Mouse (Mus musculus) urinary bladder, postnatal 36 days (tissue): ENCODE data around the gene Eif4e3.

Source experiments
- DNase-seq, 2 experiments: peaks; one replicate each; pipeline ENCODE4 v3.0.0; 2022; ENCODE audit warnings: low spot score in 2 of 2, mixed read lengths in 1 of 2

Eif4e3 gene

DNA sequence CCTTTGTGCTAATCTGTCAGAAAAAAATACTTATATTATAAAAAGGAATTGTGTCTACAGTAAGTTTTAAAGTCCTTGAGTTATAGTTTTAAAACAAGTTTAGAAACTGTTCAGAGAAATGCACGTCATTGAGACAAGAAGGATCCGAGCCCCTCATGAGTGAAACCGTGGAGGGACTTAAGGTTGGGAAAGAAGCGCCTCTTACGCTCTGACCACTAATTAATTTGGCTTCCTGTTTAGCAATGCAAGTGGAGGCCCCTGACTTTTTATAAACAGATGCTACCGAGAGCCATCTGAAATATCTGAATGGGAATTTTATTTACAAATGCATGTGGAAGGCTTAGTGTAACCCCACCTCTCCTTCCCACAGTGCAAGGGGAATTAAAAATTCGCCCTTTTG, 41.3 kb downstream of the Eif4e3 start:
- no peak for DNase-seq

DNA sequence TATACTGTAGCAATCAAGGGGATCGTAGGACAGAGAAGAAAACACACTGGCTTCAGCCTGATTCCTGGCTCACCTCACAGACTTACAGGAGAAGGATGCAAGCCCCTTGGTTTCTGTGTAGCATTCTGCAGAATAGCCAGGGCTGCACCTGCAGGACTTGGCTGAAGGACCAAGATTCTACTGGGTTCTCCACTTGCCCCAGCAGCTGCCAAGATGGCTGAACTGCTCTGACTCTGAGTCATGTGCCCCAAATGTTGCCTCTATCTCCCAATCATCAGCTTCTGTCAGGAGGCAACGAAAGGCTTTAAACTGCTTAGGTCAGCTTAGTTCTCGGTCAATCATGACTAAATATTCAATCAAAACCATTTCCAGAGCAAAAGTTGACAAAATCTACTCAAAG, 42.0 kb downstream of the Eif4e3 start:
- no peak for DNase-seq

DNA sequence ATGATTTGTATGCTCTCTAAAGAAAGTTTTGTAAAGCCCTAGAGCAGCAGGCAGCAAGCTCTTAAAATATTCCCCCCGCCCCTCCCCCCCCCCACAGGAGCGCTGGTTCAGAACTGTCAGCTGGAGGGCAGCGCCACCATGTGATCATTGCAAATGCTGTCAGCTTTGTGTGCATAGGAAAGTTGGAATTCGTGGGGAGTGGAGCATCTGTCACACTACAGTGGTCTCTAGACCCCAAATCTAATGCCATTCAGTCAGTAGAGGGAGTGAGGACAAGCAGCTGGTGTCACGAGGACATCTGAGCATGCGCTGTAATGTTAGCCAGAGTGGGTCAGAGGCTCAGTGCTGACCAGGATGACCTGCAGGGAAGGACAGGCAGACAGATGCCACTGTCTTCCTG, 42.9 kb downstream of the Eif4e3 start:
- DNase-seq: no peak

DNA sequence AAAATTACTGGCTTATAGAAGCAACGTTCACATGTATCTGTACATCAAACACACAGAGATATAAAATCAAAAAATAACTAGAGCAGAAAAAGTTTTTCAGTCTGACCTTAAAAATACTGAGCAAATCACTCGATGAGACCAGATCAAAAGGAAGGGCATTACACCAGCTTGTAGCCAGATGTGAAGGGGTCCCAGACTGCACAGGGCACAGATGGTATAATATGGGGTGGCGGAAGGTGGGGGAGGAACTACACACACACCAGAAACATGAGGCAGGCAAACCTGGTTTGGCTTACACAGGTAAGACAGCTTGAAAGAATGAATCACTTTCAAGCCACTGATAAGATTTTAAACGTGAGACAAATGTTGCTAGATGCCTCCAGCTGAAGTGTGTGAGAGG, 45.4 kb downstream of the Eif4e3 start:
- no peak for DNase-seq

DNA sequence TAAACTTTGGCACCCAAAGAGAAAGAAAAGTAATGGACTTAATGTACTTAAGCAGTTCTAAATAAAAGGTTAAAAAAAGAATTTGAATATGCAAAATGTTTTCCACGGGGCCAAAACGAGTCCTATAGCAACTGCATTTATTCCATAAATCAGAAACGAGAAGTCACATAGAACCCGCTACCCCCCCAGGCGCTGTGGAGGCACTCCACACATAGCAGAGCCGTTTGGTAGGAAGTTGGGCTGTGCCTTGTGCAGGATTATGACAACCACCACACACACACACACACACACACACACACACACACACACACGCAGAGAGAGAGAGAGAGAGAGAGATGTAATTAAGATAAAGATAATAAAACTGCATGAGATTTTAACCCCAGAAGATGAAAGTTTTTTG, 46.1 kb downstream of the Eif4e3 start:
- DNase-seq: no peak

DNA sequence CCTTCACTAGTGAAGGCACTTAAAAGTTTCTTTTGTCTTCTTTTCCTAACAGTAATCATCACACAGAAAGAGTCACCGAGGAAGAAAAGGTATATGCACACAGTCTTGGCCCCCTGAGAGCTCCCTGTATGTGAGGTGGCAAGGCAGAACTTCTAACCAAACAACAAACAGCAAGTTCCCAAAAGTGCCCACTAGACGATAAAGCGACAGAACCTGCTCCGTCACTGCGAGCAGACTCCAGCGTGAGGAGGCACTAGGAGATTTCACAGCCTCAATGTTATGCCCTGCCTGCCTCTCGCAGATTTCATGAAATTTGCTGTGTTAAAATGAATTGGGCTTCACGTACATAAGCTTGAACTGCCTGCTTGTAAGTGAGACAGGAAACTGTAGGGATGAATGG, 46.6 kb downstream of the Eif4e3 start:
- no peak for DNase-seq

DNA sequence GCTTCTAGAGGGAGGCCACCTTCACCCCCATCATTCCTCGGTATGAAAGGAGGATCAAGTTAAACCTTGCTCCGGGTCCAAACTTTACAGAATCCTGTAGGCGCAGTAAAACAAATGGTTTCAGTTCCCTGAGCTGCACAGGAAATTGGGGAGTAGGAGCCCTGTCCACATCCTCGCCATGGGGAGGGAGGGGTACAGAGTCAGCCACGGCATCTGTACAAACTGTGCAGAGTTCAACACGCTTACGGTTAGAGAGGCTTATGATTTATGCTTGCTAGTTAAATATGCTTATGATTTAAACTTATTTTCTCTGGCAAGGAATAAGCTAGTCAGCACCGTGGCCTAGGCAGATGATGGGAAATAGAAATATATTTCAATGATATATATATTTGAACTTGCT, 47.1 kb downstream of the Eif4e3 start:
- no peak for DNase-seq

DNA sequence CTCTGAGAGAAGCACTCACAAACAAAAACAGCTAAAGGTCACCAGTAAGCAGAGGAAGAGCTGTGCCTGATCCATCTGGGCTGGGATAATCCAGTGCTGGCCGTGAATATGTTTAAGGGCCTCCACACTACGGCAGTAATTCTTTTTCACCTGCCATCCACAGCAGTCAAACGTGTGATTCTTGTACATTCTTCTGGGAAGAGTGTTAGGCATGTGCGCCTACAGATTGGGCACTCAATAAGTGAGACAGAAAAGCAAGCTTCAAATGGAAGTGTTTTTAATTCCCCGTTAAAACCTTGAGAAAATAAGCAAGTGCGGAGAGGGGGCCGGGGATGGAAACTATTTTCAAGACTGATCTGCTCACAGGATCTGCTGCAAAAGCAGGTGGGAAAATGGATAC, 48.7 kb downstream of the Eif4e3 start:
- DNase-seq: no peak

DNA sequence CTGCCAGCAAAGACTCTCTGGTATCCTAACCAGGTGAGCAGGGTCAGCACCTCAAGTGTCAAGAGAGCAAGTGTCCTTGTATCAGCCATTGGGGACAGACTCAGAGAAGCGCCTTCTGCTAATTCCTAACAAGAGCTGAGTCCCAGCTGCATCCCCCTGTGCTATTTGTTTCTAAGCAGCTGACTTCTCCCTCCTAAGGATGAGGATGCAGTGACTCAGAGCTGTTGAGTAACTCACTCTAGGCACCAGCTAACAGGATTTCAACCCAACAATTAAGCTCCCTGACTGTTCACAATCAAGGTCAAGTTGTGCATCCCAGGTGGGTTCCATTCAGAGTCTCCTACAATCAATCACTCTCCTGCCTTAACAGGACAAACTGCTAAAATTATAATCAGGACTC, 49.2 kb downstream of the Eif4e3 start:
- DNase-seq: no peak

DNA sequence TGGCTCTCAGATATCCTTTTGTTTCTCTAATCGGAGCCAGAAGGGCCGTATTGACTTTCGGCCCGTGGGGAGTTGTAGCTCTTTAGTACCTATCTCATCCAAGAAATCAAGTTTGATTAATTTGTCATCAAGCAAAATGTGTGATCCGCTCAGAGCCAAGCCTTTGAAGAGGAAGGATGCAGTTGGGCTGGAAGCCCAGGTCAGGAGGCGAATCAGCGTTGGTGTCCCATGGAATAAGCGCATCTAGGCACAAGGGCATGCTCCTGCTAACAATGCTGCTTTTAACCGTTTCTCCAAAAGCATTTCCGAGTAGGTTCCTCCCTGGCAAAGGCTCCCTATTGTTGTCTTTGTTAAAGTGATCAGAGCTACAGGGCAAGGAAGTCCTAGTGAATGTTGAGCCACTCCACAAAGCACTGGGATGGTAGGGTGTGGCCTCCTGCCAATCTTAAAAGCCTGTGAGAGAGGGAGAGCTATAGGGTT, 51.3 kb downstream of the Eif4e3 start:
- DNase-seq: no peak

DNA sequence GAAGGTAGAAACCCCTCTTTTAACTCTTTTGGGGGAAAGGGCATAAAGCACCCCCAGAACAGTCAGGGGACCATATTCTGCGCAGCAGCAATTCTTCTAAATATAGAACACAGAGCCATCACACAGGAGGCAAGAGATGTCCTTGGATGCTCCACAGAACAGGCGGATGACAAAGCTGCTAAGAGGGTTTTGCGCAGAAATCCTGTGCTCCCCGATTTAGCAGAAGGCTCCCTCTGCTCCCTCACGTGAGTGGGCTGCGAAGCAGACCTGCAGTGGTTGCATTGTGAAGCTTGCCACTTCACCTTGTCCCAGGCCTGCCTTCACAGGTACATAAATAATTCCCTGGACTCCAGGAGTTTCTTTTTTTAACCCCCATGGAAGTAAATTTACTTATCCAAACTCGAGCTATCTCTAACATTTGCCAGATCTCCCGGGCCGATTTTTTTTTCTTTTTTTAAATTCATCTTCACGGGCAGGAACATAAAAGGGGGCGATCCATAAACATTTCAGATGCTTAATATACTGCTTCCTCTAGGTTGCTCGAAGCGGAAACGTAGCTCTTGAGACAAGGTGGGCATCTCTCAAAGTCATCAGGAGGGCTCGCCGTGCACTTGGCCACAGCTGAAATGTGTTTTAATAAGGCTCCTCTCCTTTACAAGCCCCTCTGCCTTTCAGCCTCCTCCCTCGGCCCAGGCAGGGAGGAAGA, 51.9 kb downstream of the Eif4e3 start:
- no peak for DNase-seq

DNA sequence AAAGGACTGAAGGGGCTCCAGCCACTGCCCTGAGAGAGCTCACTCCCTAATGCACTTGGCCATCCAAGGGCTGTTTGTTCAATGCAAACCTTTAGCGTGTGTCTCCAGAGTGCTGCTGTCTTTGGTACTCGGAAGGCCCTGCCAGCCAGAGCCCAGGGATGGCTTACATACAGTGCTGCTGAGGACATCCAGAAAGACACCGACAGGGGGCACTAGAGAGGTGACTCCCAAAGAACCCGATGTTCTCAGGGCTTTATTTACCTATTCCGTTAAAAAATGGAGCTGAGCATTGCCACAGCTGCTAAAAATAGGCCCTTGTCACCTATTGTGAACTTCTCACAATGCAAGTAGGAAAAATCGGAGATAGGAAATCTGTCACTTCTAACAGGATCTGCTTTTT, 54.7 kb downstream of the Eif4e3 start:
- no peak for DNase-seq

DNA sequence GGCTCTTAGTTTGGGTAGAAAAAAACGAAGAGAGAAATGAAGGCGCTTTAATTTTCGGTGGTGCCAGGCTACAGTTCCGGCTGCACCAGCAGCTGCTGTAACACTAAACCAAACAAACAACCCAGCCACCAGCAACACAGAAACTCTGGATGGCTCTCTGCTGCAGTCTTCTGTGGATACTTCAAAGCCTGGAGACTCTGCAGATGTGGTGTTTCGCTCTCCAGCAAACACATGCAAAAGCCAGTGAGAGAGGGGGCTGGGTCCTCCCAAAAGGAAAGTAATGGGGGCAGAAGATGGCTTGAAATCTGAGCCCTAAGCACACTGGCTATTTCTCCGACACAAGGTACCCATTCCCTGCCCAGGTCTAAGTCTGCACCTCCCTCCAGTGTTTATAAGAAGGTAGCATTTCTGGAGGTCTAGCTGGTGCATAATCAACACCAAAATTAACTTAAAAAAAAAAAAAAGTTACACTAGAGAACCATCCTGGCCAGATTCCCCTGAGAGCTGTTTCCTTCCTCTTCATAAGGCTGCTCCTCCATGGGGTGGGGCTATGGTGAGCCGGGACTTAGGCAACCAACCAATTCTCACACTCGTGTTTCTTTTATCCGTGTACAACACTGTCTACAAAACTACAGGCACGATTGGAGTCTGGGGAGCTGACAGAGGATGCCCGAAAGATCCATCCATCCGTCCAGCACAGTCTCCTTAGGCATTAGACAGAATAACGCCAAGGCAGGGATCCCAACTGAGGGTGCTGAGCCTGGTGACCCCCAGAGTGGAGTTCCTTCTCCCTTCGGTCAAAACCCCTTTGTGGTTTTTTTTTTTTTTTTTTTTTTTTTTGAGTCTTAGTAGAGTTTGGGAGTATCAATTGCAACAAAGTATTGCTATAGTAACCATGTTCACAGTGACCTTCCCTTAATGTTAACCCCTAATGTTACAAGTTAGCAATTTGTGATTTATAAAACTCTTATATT, 55.8 kb downstream of the Eif4e3 start:
- no peak for DNase-seq

DNA sequence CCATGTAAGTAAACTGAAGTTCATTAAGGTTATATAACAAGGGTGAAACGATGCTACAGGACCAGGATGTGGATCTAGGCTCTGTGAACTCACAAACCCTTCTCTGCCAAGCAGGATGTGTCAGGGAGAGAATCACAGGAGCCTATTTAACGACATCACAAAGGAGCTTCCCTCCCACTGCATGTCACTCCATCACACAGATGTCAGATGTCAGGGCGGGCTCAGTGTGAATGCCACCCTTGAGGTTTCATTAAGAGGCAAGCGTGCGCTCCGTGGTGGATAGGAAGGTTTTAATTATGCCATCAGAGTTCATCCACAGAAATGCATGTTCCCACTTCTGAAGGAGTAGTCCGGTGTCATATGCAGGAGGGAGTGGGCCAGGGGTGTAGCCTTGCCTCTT, 60.5 kb downstream of the Eif4e3 start:
- no peak for DNase-seq

DNA sequence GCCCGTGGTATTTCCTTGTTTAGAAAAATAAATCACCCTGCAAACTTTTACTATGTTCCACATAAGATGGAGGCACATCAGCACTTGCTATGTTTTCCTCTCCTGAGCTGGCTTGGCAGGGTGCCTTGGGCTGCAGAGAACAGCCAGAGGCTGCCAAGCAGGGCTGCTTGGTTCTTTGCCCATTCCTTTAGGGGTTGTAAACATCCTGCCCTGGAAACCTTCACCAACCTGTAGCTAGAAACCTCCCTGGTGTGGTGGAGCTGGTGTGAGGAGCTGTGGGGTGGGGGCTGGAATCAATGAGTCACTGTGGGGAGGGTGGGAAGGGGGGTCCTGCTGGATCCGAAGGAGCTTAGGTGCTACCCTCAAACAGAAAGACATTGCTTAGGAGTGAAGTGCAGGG, 61.8 kb downstream of the Eif4e3 start:
- DNase-seq: peak in 1 of 2 experiments; percentile 52

DNA sequence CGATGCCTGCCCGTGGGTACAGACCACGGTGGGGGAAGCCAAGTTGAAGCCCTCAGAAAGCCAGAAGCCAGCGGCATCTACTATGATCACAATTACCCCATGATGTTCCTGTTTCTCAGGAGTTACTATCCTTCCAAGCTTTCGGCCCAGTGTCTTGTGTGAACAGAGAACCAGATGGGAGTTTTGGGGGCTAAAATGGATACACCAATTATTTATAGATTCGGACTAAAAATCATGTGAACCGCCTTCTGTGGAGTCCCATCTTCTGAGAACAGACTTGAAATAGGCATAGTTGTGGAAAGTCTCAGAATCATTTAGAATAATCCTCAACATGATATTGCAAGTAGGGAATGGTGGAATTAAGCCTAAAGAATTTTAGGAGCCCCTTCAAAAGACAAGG, 64.1 kb downstream of the Eif4e3 start:
- DNase-seq: no peak

DNA sequence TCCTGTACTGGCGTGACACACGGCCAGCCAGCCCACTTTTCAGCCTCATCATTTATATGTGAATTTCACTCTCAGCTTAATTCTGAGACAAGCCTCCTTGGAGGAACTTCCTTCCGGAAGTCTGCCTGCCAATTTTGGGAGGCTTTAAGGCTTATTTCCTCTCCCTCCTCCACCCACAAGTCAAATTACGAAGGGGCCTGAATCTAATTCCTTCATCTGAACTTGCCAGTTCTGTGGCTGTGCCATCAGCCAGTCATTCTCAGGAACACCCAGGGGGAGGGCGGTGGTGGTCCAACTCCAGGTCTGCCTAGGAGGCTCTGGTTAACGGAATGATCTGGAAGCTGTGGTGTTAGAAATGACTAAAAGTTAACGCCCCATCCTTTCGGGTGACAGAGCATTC, 65.7 kb downstream of the Eif4e3 start:
- no peak for DNase-seq

DNA sequence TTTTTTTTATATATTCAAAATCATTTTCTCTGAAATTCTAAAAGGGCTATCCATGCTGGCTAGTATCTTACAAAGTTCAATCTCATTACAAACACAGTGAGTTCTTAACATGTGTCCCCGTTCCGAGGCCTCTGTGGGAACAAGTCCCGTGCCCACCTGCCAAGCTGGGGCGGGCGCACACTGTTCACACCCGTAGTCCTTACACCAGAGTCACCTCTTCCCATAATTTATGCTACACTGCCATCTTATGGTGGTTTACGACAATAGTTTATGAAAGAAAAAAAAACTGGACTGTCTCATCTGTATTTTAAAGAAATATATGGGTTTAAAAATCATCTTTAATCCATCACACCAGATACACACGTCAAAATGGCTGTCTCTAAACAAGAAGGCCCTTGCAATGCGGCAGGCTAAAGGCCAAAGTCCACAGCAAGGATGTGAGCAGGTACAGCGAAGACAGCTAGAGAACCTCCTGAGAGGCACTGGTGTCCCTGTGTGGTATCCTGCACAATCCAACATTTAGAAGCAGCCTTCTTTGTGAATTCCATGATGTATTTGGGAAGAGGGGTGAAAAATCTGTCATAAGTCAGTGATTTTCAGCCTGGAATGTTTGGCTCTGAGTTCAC, 66.3 kb downstream of the Eif4e3 start:
- DNase-seq: peak in 1 of 2 experiments; percentile 31

DNA sequence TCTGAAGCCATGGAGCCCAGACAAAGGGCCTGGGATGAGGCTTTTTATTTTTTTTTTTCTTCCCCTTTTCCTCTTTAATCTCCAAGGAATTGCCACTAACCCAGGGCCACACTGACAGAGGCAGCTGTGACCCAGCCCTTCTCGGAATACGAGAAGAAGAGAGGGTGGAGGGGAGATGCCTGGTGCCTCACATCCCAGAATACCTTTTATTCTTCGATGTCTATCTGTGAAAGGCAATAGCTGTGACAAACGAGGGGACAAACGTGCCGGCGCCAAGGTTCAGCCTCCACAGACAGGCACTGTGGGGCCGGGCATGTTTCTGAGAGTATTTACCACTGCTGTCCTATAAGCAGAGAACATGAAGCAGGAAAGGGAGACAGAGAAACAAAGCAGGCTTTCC, 66.9 kb downstream of the Eif4e3 start:
- DNase-seq: no peak

DNA sequence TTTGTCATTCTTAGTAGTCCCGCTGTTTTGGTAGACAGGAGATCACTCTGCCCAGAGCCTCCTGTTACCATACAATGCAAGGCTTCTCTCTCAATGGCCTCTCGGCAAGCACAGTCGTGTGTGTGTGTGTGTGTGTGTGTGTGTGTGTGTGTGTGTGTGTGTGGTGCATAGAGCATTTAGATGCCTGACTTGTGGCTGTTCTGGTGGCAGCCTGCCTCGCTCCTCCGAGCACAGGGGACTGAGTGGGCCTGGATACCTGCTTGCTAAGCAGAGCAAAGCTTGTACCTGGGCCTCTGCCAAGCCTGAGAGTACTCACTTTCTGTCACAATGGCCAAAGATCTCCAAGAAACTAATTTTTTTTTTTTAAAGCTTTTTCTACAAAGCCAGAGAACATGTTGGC, 67.3 kb downstream of the Eif4e3 start:
- no peak for DNase-seq

DNA sequence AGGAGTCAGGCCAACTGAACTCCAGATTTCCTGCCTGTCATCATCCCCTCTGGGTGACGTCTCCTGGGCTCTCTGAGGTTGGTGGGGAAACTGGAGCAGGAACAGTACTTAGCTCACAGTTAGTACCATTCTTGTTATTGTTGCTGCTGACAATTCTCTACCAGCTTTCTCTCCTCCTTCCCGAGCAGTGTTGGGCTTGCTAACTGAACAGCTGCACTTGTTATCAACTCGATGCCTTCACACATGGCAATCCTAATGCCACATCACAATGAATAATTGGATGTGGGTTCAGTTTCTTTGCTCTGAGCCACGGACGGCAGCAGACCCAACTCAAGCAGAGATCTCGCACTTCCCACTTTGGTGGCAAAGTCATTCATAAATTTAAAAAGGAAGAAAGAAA, 89.5 kb downstream of the Eif4e3 start:
- no peak for DNase-seq

DNA sequence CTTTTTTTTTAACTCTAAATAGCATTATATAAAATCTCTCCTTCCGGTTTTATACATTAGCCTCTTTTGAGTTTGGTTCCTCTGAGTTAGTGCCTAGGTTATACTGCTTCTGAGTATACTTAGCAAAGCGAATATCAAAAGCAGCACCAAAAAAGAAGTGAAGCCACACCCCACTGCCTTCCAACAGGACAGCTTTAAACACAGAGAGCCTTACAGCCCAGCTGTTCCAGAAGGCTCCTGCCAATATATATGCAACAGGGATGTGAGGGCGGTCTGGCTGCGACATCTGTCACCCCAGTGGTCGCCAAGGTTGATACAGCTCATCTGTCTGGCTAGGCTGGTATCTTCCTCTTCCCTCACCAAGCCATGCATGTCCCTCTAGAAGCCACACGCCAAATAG, 90.9 kb downstream of the Eif4e3 start:
- no peak for DNase-seq
